Mouse (Mus musculus): ENCODE data around the gene Aagab.

Aagab gene

GRCm38 (mm10) chr9:63602043-63602939 lies at the start of gene Aagab, which contains the start of gene Iqch:
Aagab (plus strand) TSS chr9:63602660.
Iqch (minus strand) TSS chr9:63602493.
- DNase-seq (ENCODE audit: low spot score) = peak; percentile 90

GRCm38 (mm10) chr9:63553628-63554027 lies 48.8 kb upstream of the Aagab start:
- DNase-seq (ENCODE audit: low spot score) = no peak

GRCm38 (mm10) chr9:63555460-63555990 lies 46.9 kb upstream of the Aagab start:
- DNase-seq (ENCODE audit: low spot score) = peak; percentile 23

GRCm38 (mm10) chr9:63556316-63556715 lies 46.1 kb upstream of the Aagab start:
- DNase-seq (ENCODE audit: low spot score) = no peak

- no peak for DNase-seq (ENCODE audit: low spot score)
These were observed 45.5 kb upstream of the Aagab start for GRCm38 (mm10) chr9:63556933-63557332.

- DNase-seq (ENCODE audit: low spot score) = no peak
These were observed 40.5 kb upstream of the Aagab start for GRCm38 (mm10) chr9:63561931-63562330.

GRCm38 (mm10) chr9:63563436-63563835 lies 39.0 kb upstream of the Aagab start:
- DNase-seq (ENCODE audit: low spot score) = no peak

GRCm38 (mm10) chr9:63568314-63568713 lies 34.1 kb upstream of the Aagab start:
- DNase-seq (ENCODE audit: low spot score) = no peak

GRCm38 (mm10) chr9:63568808-63569207 lies 33.7 kb upstream of the Aagab start:
- no peak for DNase-seq (ENCODE audit: low spot score)

GRCm38 (mm10) chr9:63571895-63572294 lies 30.6 kb upstream of the Aagab start:
- no peak for DNase-seq (ENCODE audit: low spot score)

- DNase-seq (ENCODE audit: low spot score) = no peak
These were observed 29.6 kb upstream of the Aagab start for GRCm38 (mm10) chr9:63572874-63573273.

- DNase-seq (ENCODE audit: low spot score) = no peak
These were observed 25.0 kb upstream of the Aagab start for GRCm38 (mm10) chr9:63577469-63577868.

GRCm38 (mm10) chr9:63579644-63580043 lies 22.8 kb upstream of the Aagab start:
- no peak for DNase-seq (ENCODE audit: low spot score)

- no peak for DNase-seq (ENCODE audit: low spot score)
These were observed 22.4 kb upstream of the Aagab start for GRCm38 (mm10) chr9:63580046-63580445.

GRCm38 (mm10) chr9:63581778-63582177 lies 20.7 kb upstream of the Aagab start:
- no peak for DNase-seq (ENCODE audit: low spot score)

- DNase-seq (ENCODE audit: low spot score) = no peak
These were observed 17.2 kb upstream of the Aagab start for GRCm38 (mm10) chr9:63585251-63585650.

GRCm38 (mm10) chr9:63589209-63589608 lies 13.3 kb upstream of the Aagab start:
- DNase-seq (ENCODE audit: low spot score) = no peak

- DNase-seq (ENCODE audit: low spot score) = no peak
These were observed 11.9 kb upstream of the Aagab start for GRCm38 (mm10) chr9:63590592-63590991.

- DNase-seq (ENCODE audit: low spot score) = no peak
These were observed 10.7 kb upstream of the Aagab start for GRCm38 (mm10) chr9:63591661-63592256.

GRCm38 (mm10) chr9:63595032-63595431 lies 7.4 kb upstream of the Aagab start:
- no peak for DNase-seq (ENCODE audit: low spot score)

- DNase-seq (ENCODE audit: low spot score) = no peak
These were observed 6.8 kb upstream of the Aagab start for GRCm38 (mm10) chr9:63595652-63596051.

GRCm38 (mm10) chr9:63596660-63597059 lies 5.8 kb upstream of the Aagab start:
- DNase-seq (ENCODE audit: low spot score) = no peak

GRCm38 (mm10) chr9:63603849-63604248 lies 1.4 kb downstream of the Aagab start:
- DNase-seq (ENCODE audit: low spot score) = peak; percentile 17
